Mouse (Mus musculus) bone marrow macrophage, adult 2 months (primary cell): ENCODE results near the gene Slc25a33.

Experiments used
- CTCF ChIP-seq: IDR thresholded peaks from 2 replicates; pipeline ENCODE4 v1.5.1; 2012; ENCODE audit warnings: low read depth, mild to moderate bottlenecking, low read length, moderate library complexity
- POLR2A ChIP-seq: IDR thresholded peaks from 2 replicates; pipeline ENCODE4 v1.6.1; 2012; ENCODE audit warnings: mild to moderate bottlenecking, low read depth, low read length, borderline replicate concordance

GRCm38 (mm10) chr4:149779966-149780365, 5.9 kb upstream of the Slc25a33 start:
- TF ChIP-seq CTCF: 0 out of 2 replicates have a peak, but pooled peaks have one; percentile 4
- TF ChIP-seq POLR2A: no peak
